Mouse (Mus musculus) E14TG2a.4 (cell line): ENCODE results near the gene Slc26a6.

Experiments used
- CTCF ChIP-seq: conservative IDR thresholded peaks from 2 replicates; pipeline ENCODE4 v1.5.1; 2014; ENCODE audit warnings: low read length
- POU5F1 ChIP-seq: IDR thresholded peaks from 2 replicates; pipeline ENCODE4 v1.6.1; 2014; ENCODE audit warnings: low read length, borderline replicate concordance

GRCm38 (mm10) chr9:108925897-108926296 lies 72.8 kb downstream of the Slc26a6 start:
- no peak for TF ChIP-seq CTCF
- no peak for TF ChIP-seq POU5F1
